Mouse (Mus musculus) myocyte (in vitro differentiated cells): ENCODE data around the gene Acvrl1.

Experiments used
- CEBPB ChIP-seq: IDR thresholded peaks from 2 replicates; pipeline ENCODE4 v1.6.1; 2011; ENCODE audit warnings: mild to moderate bottlenecking, moderate library complexity; ENCODE audit not compliant: poor library complexity, insufficient read depth, severe bottlenecking
- E2F4 ChIP-seq: IDR thresholded peaks from one replicate; pipeline ENCODE4 v1.6.1; 2011; ENCODE audit warnings: mild to moderate bottlenecking, control low read depth, moderate library complexity; ENCODE audit not compliant: insufficient read depth
- MAX ChIP-seq: IDR thresholded peaks from one replicate; pipeline ENCODE4 v1.6.1; 2011; ENCODE audit warnings: low read depth, mild to moderate bottlenecking, control low read depth
- MYOG ChIP-seq, 3 experiments: IDR thresholded peaks; one replicate each; pipeline ENCODE4 v1.6.1; 2011; ENCODE audit warnings: control low read depth in 2 of 3, low read depth in 2 of 3, mild to moderate bottlenecking in 2 of 3; ENCODE audit not compliant: insufficient read length in 2 of 3, control insufficient read depth in 1 of 3, insufficient read depth in 1 of 3
- POLR2A ChIP-seq: IDR thresholded peaks from one replicate; pipeline ENCODE4 v1.6.1; 2011; ENCODE audit warnings: low read depth, mild to moderate bottlenecking, control low read depth, moderate library complexity; ENCODE audit not compliant: insufficient read length
- SRF ChIP-seq: IDR thresholded peaks from one replicate; pipeline ENCODE4 v1.6.1; 2011; ENCODE audit warnings: low read depth; ENCODE audit not compliant: control insufficient read depth, insufficient read length
- TCF12 ChIP-seq: IDR thresholded peaks from one replicate; pipeline ENCODE4 v1.6.1; 2011; ENCODE audit warnings: mild to moderate bottlenecking, control low read depth; ENCODE audit not compliant: poor library complexity, insufficient read depth, severe bottlenecking
- TCF3 ChIP-seq: IDR thresholded peaks from one replicate; pipeline ENCODE4 v1.6.1; 2011; ENCODE audit warnings: low read depth, control low read depth; ENCODE audit not compliant: insufficient read length
- USF1 ChIP-seq: IDR thresholded peaks from one replicate; pipeline ENCODE4 v1.6.1; 2011; ENCODE audit warnings: low read depth, mild to moderate bottlenecking, control low read depth, moderate library complexity

DNA sequence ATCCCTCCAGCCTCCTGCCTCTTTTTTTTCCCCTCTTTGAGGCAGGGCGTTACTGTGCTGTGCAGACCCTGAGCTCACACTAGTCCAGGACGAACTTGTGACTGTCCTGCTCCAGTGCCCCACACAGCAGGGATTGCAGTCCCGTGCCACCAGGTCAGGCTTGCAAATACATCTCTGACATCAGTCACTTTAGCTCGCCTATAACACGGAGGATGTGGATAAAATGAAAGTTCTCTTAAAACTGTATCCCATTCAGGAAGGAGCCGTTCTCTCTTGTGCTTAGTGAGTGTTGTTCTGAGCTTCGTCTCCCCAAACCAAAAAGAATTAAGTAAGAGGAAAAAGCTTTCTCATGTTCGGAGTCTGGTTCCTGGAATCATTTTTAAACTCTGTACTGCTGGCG, 41.9 kb upstream of the Acvrl1 start:
- no peak for TF ChIP-seq TCF12
- TF ChIP-seq CEBPB, result no peak
- no peak for TF ChIP-seq POLR2A
- no peak for TF ChIP-seq MYOG (IDR thresholded peaks at IDR 0.05; ENCODE audit: control insufficient read depth in 1 of 3, insufficient read depth in 1 of 3, insufficient read length in 2 of 3, low read depth in 2 of 3)
- TF ChIP-seq SRF, result no peak
- no peak for TF ChIP-seq TCF3
- no peak for TF ChIP-seq USF1
- TF ChIP-seq MAX, result no peak
- no peak for TF ChIP-seq E2F4
